Mouse (Mus musculus): ENCODE measurements around the gene Olfr1186. TPM values are rescaled to one million over a fixed set of nuclear protein-coding genes. Genes with fewer than 3 reads are reported as not detected.
A peak's percentile ranks its signal among the peaks of the same experiment; 100 is the strongest.
"Not testable (repeated sequence)": the region's sequence is repeated elsewhere in the genome, so short reads cannot be mapped to it uniquely, and the experiment has no call there.

Gene Olfr1186
- not detected in 2 replicates for polyA plus RNA-seq (2015; fragmentation: Nextera tagmentation; extraction: Ambion mirVana)

DNA sequence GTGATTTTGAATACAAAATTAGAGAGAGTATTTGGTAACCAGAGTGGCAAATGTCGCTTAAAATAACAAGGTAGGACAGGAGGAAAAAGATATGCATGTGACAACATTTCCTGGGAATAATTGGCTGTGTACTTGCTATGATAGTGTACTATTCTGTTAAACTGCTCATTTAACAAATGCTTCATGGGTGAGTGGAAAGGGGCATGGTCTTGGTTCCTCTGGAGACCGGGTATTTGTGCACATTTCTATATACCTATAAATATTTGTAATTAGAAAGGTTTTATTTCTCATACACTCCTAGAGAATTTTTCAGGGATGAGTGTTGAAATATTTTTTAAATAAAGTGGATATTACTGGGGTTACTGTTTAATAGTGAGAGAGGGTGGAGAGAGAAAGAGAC, at the start of gene Olfr1186:
Olfr1186 (plus strand) TSS at position 301 of the 400 bp plus-strand sequence.
- no peak within 1 kb of the TSS for H3K4me3 ChIP-seq (replicated peaks)
- no peaks in the 10 kb centered on the region for H3K4me1 ChIP-seq (replicated peaks)
- 84% methylated on average over 2 of the region's 2 CpGs for WGBS
- H3K27me3 ChIP-seq (replicated peaks) = no peaks in the 10 kb centered on the region
- no peak within 1 kb of the TSS for H3K9ac ChIP-seq
- no peak within 1 kb of the TSS for H3K4me2 ChIP-seq (replicated peaks)
- H3K27ac ChIP-seq = no peak within 1 kb of the TSS
- ATAC-seq = no peak
- H3K36me3 ChIP-seq = no peaks in the 10 kb centered on the region
- no peaks in the 10 kb centered on the region for H3K9me3 ChIP-seq

GRCm38 (mm10) chr2:88483298-88483697, 35.1 kb upstream of the Olfr1186 start, which contains the start of gene Olfr1184:
Gene Olfr1184 (plus strand): TSS chr2:88483598.
- ATAC-seq = no peak
- H3K4me1 ChIP-seq (replicated peaks) = no peaks in the 10 kb centered on the region
- H3K27me3 ChIP-seq (replicated peaks) = no peaks in the 10 kb centered on the region
- H3K9ac ChIP-seq = no peak within 1 kb of the TSS
- H3K27ac ChIP-seq = no peak within 1 kb of the TSS
- H3K4me3 ChIP-seq (replicated peaks) = no peak within 1 kb of the TSS
- no peaks in the 10 kb centered on the region for H3K36me3 ChIP-seq
- 90% methylated on average over 2 of the region's 2 CpGs for WGBS
- H3K9me3 ChIP-seq = no peaks in the 10 kb centered on the region
- H3K4me2 ChIP-seq (replicated peaks) = no peak within 1 kb of the TSS

DNA sequence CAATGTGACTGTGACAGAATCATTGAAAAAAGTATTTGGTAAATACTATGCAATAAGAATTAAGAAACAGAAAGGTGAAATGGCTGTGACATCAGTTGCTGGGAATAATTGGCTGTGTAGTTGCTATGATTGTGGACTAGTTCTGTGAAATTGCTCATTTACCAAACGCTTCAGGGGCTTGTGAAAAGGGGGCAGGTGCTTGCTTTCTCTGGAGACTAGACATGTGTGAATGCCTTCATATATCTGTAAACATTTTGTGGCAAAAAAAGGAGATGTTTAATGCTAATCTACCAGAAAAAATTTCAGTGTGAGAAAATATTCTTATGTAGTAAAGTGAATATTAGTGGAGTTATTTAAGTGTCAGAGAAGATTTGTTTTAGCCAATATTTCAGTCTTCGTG, 25.3 kb upstream of the Olfr1186 start, which contains the start of gene Olfr1185-ps1:
Olfr1185-ps1 (plus strand) TSS at position 301 of the 400 bp plus-strand sequence.
- Histone ChIP-seq H3K4me2 (replicated peaks) (no peak within 1 kb of the TSS), H3K9me3 (no peaks in the 10 kb centered on the region), H3K27ac (no peak within 1 kb of the TSS), H3K36me3 (no peaks in the 10 kb centered on the region), H3K9ac (no peak within 1 kb of the TSS), H3K4me3 (replicated peaks) (no peak within 1 kb of the TSS), H3K4me1 (replicated peaks) (no peaks in the 10 kb centered on the region), H3K27me3 (replicated peaks) (no peaks in the 10 kb centered on the region)
- no peak for ATAC-seq
- 58% methylated on average over 2 of the region's 2 CpGs for WGBS

GRCm38 (mm10) chr2:88525720-88526119, 7.4 kb downstream of the Olfr1186 start:
- ATAC-seq = peak; percentile 78
- H3K4me1 ChIP-seq (replicated peaks) = no peaks in the 10 kb centered on the region
- H3K4me3 ChIP-seq (replicated peaks) = no peak overlapping the region
- H3K4me2 ChIP-seq (replicated peaks) = no peak overlapping the region
- no peak overlapping the region for H3K9ac ChIP-seq
- whole genome bisulfite sequencing = 67% methylated on average over 3 of the region's 3 CpGs
- H3K36me3 ChIP-seq = no peaks in the 10 kb centered on the region
- H3K27me3 ChIP-seq (replicated peaks) = no peaks in the 10 kb centered on the region
- no peak overlapping the region for H3K27ac ChIP-seq
- H3K9me3 ChIP-seq = no peaks in the 10 kb centered on the region

- no peak for ATAC-seq
- 86% methylated on average over 2 of the region's 2 CpGs for WGBS
- H3K4me1 ChIP-seq (replicated peaks) = no peaks in the 10 kb centered on the region
- H3K27me3 ChIP-seq (replicated peaks) = no peaks in the 10 kb centered on the region
- no peak within 1 kb of the TSS for H3K9ac ChIP-seq
- no peaks in the 10 kb centered on the region for H3K9me3 ChIP-seq
- H3K27ac ChIP-seq = no peak within 1 kb of the TSS
- H3K4me3 ChIP-seq (replicated peaks) = no peak within 1 kb of the TSS
- no peaks in the 10 kb centered on the region for H3K36me3 ChIP-seq
- H3K4me2 ChIP-seq (replicated peaks) = no peak within 1 kb of the TSS
Measured at GRCm38 (mm10) chr2:88556635-88557034, 38.3 kb downstream of the Olfr1186 start, which contains the start of gene Olfr1188. Gene Olfr1188 (plus strand): TSS chr2:88556935.

DNA sequence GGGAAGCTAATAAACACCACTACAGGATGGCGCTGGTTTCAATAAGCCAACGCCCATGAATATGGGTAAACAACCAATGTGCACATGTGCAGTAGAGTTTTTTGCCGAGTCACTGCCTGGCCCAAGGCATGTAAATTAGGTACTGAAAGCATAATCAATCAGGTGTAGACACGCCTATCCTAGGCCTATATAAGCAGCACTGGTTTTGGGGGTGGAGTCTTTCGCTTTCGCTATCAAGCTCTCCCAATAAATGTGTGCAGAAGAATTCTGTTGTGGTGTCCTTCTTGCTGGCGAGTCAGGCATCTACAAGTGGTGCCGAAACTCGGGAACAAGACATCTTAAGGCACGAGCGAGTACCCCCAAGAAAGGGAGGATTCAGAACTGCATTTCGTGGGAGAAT, 54.3 kb downstream of the Olfr1186 start:
- not testable (repeated sequence) for H3K9ac ChIP-seq; H3K4me3 ChIP-seq (replicated peaks); H3K27ac ChIP-seq; H3K4me1 ChIP-seq (replicated peaks); H3K9me3 ChIP-seq; H3K36me3 ChIP-seq; H3K4me2 ChIP-seq (replicated peaks); H3K27me3 ChIP-seq (replicated peaks); ATAC-seq
- 92% methylated on average over 12 of the region's 12 CpGs for WGBS

Other genes with a start within 250 kb of the Olfr1186 start
- gene Olfr1173, start 238.7 kb upstream of the Olfr1186 start, polyA plus RNA-seq (2015; fragmentation: Nextera tagmentation; extraction: Ambion mirVana) = not detected in 2 replicates
- not detected in 2 replicates for gene Olfr1174-ps, start 203.4 kb upstream of the Olfr1186 start, polyA plus RNA-seq (2015; fragmentation: Nextera tagmentation; extraction: Ambion mirVana)
- not detected in 2 replicates for gene Olfr1175-ps, start 191.3 kb upstream of the Olfr1186 start, polyA plus RNA-seq (2015; fragmentation: Nextera tagmentation; extraction: Ambion mirVana)
- gene Olfr1176, start 181.8 kb upstream of the Olfr1186 start, polyA plus RNA-seq (2015; fragmentation: Nextera tagmentation; extraction: Ambion mirVana) = not detected in 2 replicates
- not detected in 2 replicates for gene Olfr1177-ps, start 172.1 kb upstream of the Olfr1186 start, polyA plus RNA-seq (2015; fragmentation: Nextera tagmentation; extraction: Ambion mirVana)
- not detected in 2 replicates for gene Olfr1178, start 131.5 kb upstream of the Olfr1186 start, polyA plus RNA-seq (2015; fragmentation: Nextera tagmentation; extraction: Ambion mirVana)
- not detected in 2 replicates for gene Olfr1179, start 112.1 kb upstream of the Olfr1186 start, polyA plus RNA-seq (2015; fragmentation: Nextera tagmentation; extraction: Ambion mirVana)
- not detected in 2 replicates for gene Olfr1180, start 99.4 kb upstream of the Olfr1186 start, polyA plus RNA-seq (2015; fragmentation: Nextera tagmentation; extraction: Ambion mirVana)
- gene Olfr1181, start 92.4 kb upstream of the Olfr1186 start, polyA plus RNA-seq (2015; fragmentation: Nextera tagmentation; extraction: Ambion mirVana) = not detected in 2 replicates
- not detected in 2 replicates for gene Gm13757, start 69.4 kb upstream of the Olfr1186 start, polyA plus RNA-seq (2015; fragmentation: Nextera tagmentation; extraction: Ambion mirVana)
- not detected in 2 replicates for gene Olfr1183, start 63.7 kb upstream of the Olfr1186 start, polyA plus RNA-seq (2015; fragmentation: Nextera tagmentation; extraction: Ambion mirVana)
- not detected in 2 replicates for gene Olfr1184, start 35.0 kb upstream of the Olfr1186 start, polyA plus RNA-seq (2015; fragmentation: Nextera tagmentation; extraction: Ambion mirVana)
- gene Olfr1185-ps1, start 25.2 kb upstream of the Olfr1186 start, polyA plus RNA-seq (2015; fragmentation: Nextera tagmentation; extraction: Ambion mirVana) = not detected in 2 replicates
- not detected in 2 replicates for gene Olfr1188, start 38.4 kb downstream of the Olfr1186 start, polyA plus RNA-seq (2015; fragmentation: Nextera tagmentation; extraction: Ambion mirVana)
- not detected in 2 replicates for gene Olfr1189, start 67.9 kb downstream of the Olfr1186 start, polyA plus RNA-seq (2015; fragmentation: Nextera tagmentation; extraction: Ambion mirVana)
- not detected in 2 replicates for gene Olfr1191-ps1, start 122.0 kb downstream of the Olfr1186 start, polyA plus RNA-seq (2015; fragmentation: Nextera tagmentation; extraction: Ambion mirVana)
- gene Olfr1192-ps1, start 130.0 kb downstream of the Olfr1186 start, polyA plus RNA-seq (2015; fragmentation: Nextera tagmentation; extraction: Ambion mirVana) = not detected in 2 replicates
- not detected in 2 replicates for gene Olfr1193, start 157.1 kb downstream of the Olfr1186 start, polyA plus RNA-seq (2015; fragmentation: Nextera tagmentation; extraction: Ambion mirVana)
- gene Olfr1195, start 170.6 kb downstream of the Olfr1186 start, polyA plus RNA-seq (2015; fragmentation: Nextera tagmentation; extraction: Ambion mirVana) = not detected in 2 replicates
- gene Olfr1196, start 186.0 kb downstream of the Olfr1186 start, polyA plus RNA-seq (2015; fragmentation: Nextera tagmentation; extraction: Ambion mirVana) = not detected in 2 replicates
- gene Olfr1197, start 213.8 kb downstream of the Olfr1186 start, polyA plus RNA-seq (2015; fragmentation: Nextera tagmentation; extraction: Ambion mirVana) = not detected in 2 replicates
- not detected in 2 replicates for gene Olfr1198, start 232.8 kb downstream of the Olfr1186 start, polyA plus RNA-seq (2015; fragmentation: Nextera tagmentation; extraction: Ambion mirVana)
- not detected in 2 replicates for gene Olfr1199, start 241.9 kb downstream of the Olfr1186 start, polyA plus RNA-seq (2015; fragmentation: Nextera tagmentation; extraction: Ambion mirVana)

Data from intestine, embryonic 15.5 days (tissue).